Mouse (Mus musculus) liver, embryonic 14.5 days (tissue): ENCODE results near the gene Lpp. TPM values are rescaled to one million over a fixed set of nuclear protein-coding genes. Genes with fewer than 3 reads are reported as not detected.
A peak's percentile ranks its signal among the peaks of the same experiment; 100 is the strongest.

Experiments used
- ATAC-seq: fragments of 200-750 bp; cut with Nextera tagmentation; 2 replicates; pipeline ENCODE4 v1.8.0; 2017; ENCODE audit warnings: moderate number of reproducible peaks, mild to moderate bottlenecking, moderate library complexity; ENCODE audit not compliant: insufficient read depth
- DNase-seq, 3 experiments: peaks; one replicate each; pipeline ENCODE4 v3.0.0-alpha.2; 2012 to 2013; ENCODE audit warnings: low read depth in 3 of 3, low spot score in 3 of 3
- H3K27ac ChIP-seq: fragments of 300-500 bp; sonication (generic); 2 replicates; pipeline ENCODE4 v1.5.1; 2014; ENCODE audit warnings: moderate library complexity, mild to moderate bottlenecking, control low read depth, inconsistent platforms
- H3K27me3 ChIP-seq: fragments of 300-500 bp; sonication (generic); 2 replicates; pipeline ENCODE4 v1.6.1; 2014; ENCODE audit warnings: mild to moderate bottlenecking, low read length, moderate library complexity; ENCODE audit not compliant: control insufficient read depth, insufficient read depth
- H3K36me3 ChIP-seq: fragments of 300-500 bp; sonication (generic); replicated peaks from 2 replicates; pipeline ENCODE4 v1.6.1; 2014; ENCODE audit warnings: low read depth; ENCODE audit not compliant: control insufficient read depth, insufficient read depth
- H3K4me1 ChIP-seq, 2 experiments: fragments of 200-500 bp in 1 of 2; fragments of 300-500 bp in 1 of 2; sonication (generic) in 1 of 2; replicated peaks; 2 replicates each; pipeline ENCODE4 v1.6.1; 2012 to 2014; ENCODE audit warnings: antibody characterized with exemption in 1 of 2, inconsistent platforms in 1 of 2, low read length in 1 of 2; ENCODE audit not compliant: control insufficient read depth in 2 of 2, insufficient read depth in 2 of 2
- H3K4me2 ChIP-seq: fragments of 300-500 bp; sonication (generic); 2 replicates; pipeline ENCODE4 v1.6.1; 2014; ENCODE audit warnings: low read depth, mild to moderate bottlenecking, control low read depth, moderate library complexity
- H3K4me3 ChIP-seq, 2 experiments: fragments of 200-500 bp in 1 of 2; fragments of 300-500 bp in 1 of 2; sonication (generic) in 1 of 2; 2 replicates each; pipeline ENCODE4 v1.5.1; 2012 to 2014; ENCODE audit warnings: low read depth in 2 of 2, low read length in 2 of 2, mild to moderate bottlenecking in 2 of 2, control low read depth in 1 of 2, inconsistent platforms in 1 of 2, moderate library complexity in 1 of 2; ENCODE audit not compliant: insufficient read depth in 1 of 2
- H3K9ac ChIP-seq: fragments of 300-500 bp; sonication (generic); replicated peaks from 2 replicates; pipeline ENCODE4 v1.6.1; 2014; ENCODE audit warnings: mild to moderate bottlenecking, control low read depth, moderate library complexity
- H3K9me3 ChIP-seq: fragments of 300-500 bp; sonication (generic); 2 replicates; pipeline ENCODE4 v1.6.1; 2016; ENCODE audit warnings: low read length, mixed read lengths; ENCODE audit not compliant: control insufficient read depth
- CTCF ChIP-seq: IDR thresholded peaks from 2 replicates; pipeline ENCODE4 v1.5.1; 2016; ENCODE audit warnings: antibody characterized with exemption, low read depth, control low read depth
- EP300 ChIP-seq: IDR thresholded peaks from 2 replicates; pipeline ENCODE4 v1.6.1; 2016; ENCODE audit warnings: antibody characterized with exemption, low read depth
- WGBS: fragments of 180-500 bp; shearing (Covaris S2); extraction: QIAGEN DNeasy Blood & Tissue Kit; methylation state at CpG from one replicate; pipeline ENCODE4 v1.1.7; 2014; ENCODE audit not compliant: insufficient replicate concordance; 5-methylcytosine and 5-hydroxymethylcytosine counted together
- polyA plus RNA-seq, 2 experiments: library from polyadenylated mRNA; depleted of rRNA in 1 of 2; stranded (reverse) in 1 of 2; unstranded in 1 of 2; fragments of >200 nt; fragmentation: Nextera tagmentation in 1 of 2; extraction: Ambion mirVana in 1 of 2; gene quantifications; 2 replicates each; pipeline versions ENCODE4 v1.2.1 to v1.2.3; 2012 to 2014

Lpp gene
- polyA plus RNA-seq, 2 experiments = 1.4 to 4.3 TPM

DNA sequence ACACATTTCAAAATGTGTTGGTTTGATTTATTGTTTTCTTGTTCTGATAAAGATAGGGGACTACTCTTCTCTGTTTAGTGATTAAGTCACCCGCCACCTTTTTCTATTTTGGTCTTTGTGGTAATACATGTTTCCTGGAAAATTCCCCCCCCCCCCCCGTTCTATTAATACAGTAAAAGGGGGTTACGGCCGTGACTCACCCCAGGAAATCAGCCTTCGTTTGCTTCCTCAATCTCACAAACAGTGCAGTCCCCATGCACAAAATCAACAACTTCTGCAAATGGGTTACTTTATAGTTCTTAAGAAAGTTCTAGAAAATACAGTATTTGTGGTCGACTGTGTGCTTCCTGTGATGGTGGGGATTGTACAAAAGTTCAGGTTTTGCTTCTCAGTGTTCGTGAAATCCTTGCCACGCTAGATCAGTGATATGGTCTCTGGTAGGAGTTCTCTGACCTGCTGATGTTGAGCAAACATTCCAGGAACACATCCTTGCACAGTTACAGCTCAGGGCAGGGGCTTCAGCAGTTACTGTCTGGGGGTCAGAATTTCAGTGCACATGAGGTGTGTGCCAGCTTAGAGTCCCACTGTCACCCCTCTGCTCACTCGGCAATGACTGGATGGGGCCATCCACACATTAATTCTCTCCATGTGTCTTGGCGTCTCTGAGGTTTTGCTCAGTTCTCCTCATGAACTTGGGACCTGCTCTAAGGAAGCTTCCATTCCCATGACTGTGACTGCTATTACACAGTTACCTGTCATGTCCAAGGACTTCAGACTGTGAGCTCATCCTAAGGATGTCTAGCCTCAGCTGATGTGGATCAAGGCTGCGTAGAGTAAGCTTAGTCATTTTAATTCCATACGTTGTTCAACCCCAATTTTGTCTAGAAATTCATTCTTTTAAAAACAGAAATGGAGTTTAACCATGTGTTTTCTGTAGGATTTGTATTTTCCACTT is 236.2 kb downstream of the Lpp start:
- no peak for ATAC-seq
- no peaks in the 10 kb centered on the region for H3K36me3 ChIP-seq
- no peak overlapping the region for H3K4me2 ChIP-seq
- H3K4me3 ChIP-seq = no peak overlapping the region
- peaks cover 0 to 5% of the 10 kb centered on the region in 2 experiments; a peak in 2 of 4 replicates for H3K4me1 ChIP-seq
- H3K9ac ChIP-seq = no peak overlapping the region
- H3K9me3 ChIP-seq = no peaks in the 10 kb centered on the region
- WGBS = 20% methylated on average over 12 of the region's 12 CpGs
- TF ChIP-seq EP300 (no peak), CTCF (no peak)
- H3K27me3 ChIP-seq = no peaks in the 10 kb centered on the region
- peak in 1 of 3 experiments; percentile 40 for DNase-seq
- no peak overlapping the region for H3K27ac ChIP-seq

DNA sequence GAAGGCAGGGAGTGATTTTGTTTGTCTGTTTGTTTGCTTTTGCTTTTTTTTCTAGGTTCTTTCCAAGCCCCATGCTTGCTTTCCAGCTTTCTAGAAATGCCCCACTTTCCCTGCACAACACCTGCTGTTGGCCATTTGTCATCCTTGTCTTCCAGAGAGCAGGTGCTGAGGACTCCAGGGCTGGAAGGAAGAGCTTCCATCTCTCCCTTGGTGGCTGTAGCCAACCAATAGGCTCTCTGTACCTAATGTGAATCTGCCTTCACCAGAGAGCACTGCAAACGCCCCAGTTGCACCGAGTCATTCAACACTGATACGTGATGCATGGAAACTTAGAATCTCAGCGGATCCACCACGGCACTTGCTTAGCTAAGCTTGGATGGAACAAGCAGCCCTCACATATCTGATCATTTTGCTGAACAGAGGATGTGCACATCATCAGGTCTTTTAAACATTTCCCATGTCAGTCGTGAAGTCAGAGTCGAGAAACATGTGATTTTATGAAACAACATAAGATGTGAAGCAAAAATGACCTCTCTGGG is 242.1 kb downstream of the Lpp start:
- DNase-seq = no peak
- H3K4me2 ChIP-seq = no peak overlapping the region
- H3K27ac ChIP-seq = no peak overlapping the region
- ATAC-seq = no peak
- no peak overlapping the region for H3K9ac ChIP-seq
- H3K27me3 ChIP-seq = no peaks in the 10 kb centered on the region
- WGBS = 69% methylated on average over 7 of the region's 7 CpGs
- no peak for TF ChIP-seq CTCF
- no peaks in the 10 kb centered on the region for H3K9me3 ChIP-seq
- H3K4me1 ChIP-seq = no peaks in the 10 kb centered on the region
- H3K4me3 ChIP-seq = no peak overlapping the region
- no peaks in the 10 kb centered on the region for H3K36me3 ChIP-seq

GRCm38 (mm10) chr16:24636894-24637293 is 243.6 kb downstream of the Lpp start:
- Histone ChIP-seq H3K4me1 (0 out of 4 replicates have a peak, but pooled peaks cover 0 to 2% of the 10 kb centered on the region in 2 experiments), H3K9ac (no peak overlapping the region), H3K4me3 (no peak overlapping the region), H3K27ac (no peak overlapping the region), H3K9me3 (no peaks in the 10 kb centered on the region), H3K27me3 (no peaks in the 10 kb centered on the region), H3K36me3 (no peaks in the 10 kb centered on the region), H3K4me2 (no peak overlapping the region)
- 68% methylated on average over 2 of the region's 2 CpGs for WGBS
- DNase-seq (no peak), ATAC-seq (no peak)
- TF ChIP-seq EP300 = no peak

DNA sequence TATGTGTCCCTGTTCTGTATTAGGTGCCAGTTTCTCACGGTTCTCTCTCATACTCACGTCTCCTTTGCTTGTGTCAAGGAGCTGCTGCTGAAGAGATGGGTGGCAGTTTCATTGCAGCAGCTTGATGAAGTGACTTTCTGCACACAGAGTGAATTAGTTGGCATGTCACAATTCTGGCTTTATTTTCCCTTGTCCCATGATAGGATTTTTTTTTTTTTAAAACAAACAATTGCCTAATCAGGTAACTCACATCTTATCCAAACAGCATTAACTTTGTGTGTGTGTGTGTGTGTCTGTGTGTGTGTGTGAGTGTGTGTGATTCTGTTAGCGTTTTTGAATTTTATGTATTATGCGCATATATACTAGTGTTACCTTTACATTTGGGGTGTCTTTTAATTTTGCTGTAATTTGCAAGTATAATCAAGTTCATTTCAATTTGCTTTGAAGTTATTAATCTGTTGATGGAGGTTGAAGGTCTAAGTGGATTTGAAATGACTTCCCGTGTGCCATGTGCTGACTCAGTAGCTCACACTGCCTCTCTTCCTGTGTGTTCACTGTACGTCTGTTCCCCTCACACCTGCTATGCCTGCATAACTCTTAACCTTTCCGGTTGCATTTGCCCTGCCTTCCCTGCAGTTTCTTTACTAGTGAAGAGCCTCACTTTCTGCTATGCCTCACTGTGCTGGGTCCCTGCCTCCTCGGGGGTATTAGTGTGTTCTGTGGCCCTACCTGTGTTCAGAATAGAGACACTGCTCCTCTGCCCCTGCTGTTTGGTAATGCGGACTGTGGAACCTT is 247.9 kb downstream of the Lpp start:
- WGBS = 55% methylated on average over 9 of the region's 9 CpGs
- H3K9me3 ChIP-seq = no peaks in the 10 kb centered on the region
- H3K9ac ChIP-seq = no peak overlapping the region
- no peak overlapping the region for H3K27ac ChIP-seq
- no peaks in the 10 kb centered on the region for H3K36me3 ChIP-seq
- 0 out of 4 replicates have a peak, but pooled peaks cover 0 to 2% of the 10 kb centered on the region in 2 experiments for H3K4me1 ChIP-seq
- ATAC-seq (no peak), DNase-seq (no peak)
- no peak overlapping the region for H3K4me3 ChIP-seq
- no peak overlapping the region for H3K4me2 ChIP-seq
- no peaks in the 10 kb centered on the region for H3K27me3 ChIP-seq
- TF ChIP-seq CTCF (no peak), EP300 (no peak)
